Mouse (Mus musculus) megakaryocyte, embryonic 14.5 days (primary cell): ENCODE data around the gene Olfr281. TPM values are rescaled to one million over a fixed set of nuclear protein-coding genes. Genes with fewer than 3 reads are reported as not detected.
"Not testable (repeated sequence)": the region's sequence is repeated elsewhere in the genome, so short reads cannot be mapped to it uniquely, and the experiment has no call there.

ENCODE experiments used
- H3K27me3 ChIP-seq: replicated peaks from 2 replicates; pipeline ENCODE3; 2012; ENCODE audit warnings: inconsistent platforms
- H3K36me3 ChIP-seq: replicated peaks from 2 replicates; pipeline ENCODE3; 2012; ENCODE audit warnings: low read length, inconsistent platforms, mixed read lengths
- H3K4me1 ChIP-seq: 2 replicates; pipeline ENCODE4 v1.6.1; 2012; ENCODE audit warnings: inconsistent platforms
- H3K4me3 ChIP-seq: replicated peaks from 2 replicates; pipeline ENCODE3; 2012; ENCODE audit warnings: moderate library complexity, mild to moderate bottlenecking, inconsistent platforms
- H3K9me3 ChIP-seq: 2 replicates; pipeline ENCODE4 v1.6.1; 2012; ENCODE audit warnings: inconsistent platforms
- FLI1 ChIP-seq: IDR thresholded peaks from 2 replicates; pipeline ENCODE4 v1.6.1; 2012; ENCODE audit warnings: low read length, inconsistent platforms, mixed read lengths
- GATA1 ChIP-seq: IDR thresholded peaks from 3 replicates; pipeline ENCODE4 v1.6.1; 2012; ENCODE audit warnings: mixed read lengths, low read length, inconsistent platforms, borderline replicate concordance
- polyA plus RNA-seq: library from polyadenylated mRNA; stranded (reverse); fragments of >175 nt; gene quantifications from 2 replicates; pipeline ENCODE4 v1.2.3, GENCODE M21; 2012; ENCODE audit warnings: low replicate concordance; ENCODE audit not compliant: insufficient read depth

Olfr281 gene
- not detected in 2 replicates for polyA plus RNA-seq

DNA sequence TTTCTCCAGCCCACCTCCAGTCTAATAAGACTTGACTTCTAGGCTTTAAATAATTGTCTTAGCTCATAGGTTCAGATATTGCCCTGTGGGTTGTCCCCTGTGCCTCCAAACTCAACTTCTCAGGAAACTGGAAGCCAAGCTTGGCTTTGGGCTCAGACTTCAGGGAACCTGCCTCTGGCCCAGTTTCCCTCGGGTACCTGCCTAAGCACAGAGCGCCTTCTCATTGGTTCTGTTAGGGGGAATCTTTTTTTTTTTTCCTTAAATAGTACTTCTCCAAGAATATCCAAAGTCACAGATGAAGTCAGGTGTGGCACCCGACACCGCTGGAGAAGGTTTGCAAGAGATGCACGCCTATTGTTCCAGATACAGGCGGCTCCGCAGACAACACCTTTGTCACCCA, at the start of gene Olfr281:
TSS of gene Olfr281 (plus strand) at position 301 of the 400 bp plus-strand sequence.
- peaks cover 25% of the 10 kb centered on the region for H3K27me3 ChIP-seq
- no peaks in the 10 kb centered on the region for H3K9me3 ChIP-seq
- H3K4me3 ChIP-seq = no peak within 1 kb of the TSS
- no peaks in the 10 kb centered on the region for H3K36me3 ChIP-seq
- no peak for TF ChIP-seq GATA1
- TF ChIP-seq FLI1 = no peak
- H3K4me1 ChIP-seq = no peaks in the 10 kb centered on the region

DNA sequence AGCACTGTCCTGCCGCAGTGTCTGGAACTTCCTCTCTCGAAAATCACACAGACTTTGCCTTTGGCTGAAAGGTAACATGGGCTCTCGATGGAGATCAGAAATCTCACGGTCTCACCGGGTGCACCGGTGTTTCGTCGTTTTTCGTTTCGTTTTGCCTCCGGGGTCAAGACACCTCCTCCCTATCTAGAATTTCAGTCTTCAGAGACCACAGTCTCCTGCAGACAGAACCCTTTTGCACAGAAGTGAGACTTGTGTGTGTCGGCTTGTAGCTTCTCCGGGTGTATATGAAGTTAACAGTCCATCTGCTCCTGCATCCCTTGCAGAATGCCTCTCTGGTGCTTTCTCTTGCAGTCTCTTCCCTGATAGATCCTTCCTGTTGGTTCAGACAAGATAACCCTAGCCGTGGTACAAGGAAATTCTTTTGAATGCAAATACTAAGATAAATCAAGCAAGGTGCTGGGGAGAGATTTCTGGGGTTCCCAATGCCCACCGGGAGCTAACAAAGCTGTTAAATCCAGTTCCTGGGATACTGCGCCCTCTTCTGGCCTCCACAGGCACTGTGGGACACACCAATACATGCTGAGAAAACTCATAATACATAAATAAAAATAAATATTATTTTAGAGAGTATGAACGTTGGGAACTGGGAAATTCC, 43.9 kb upstream of the Olfr281 start:
- Histone ChIP-seq H3K9me3 (peaks cover 18% of the 10 kb centered on the region), H3K27me3 (peaks cover 8% of the 10 kb centered on the region), H3K36me3 (no peaks in the 10 kb centered on the region), H3K4me1 (no peaks in the 10 kb centered on the region), H3K4me3 (peak overlapping the region; percentile 15)
- TF ChIP-seq GATA1 (no peak), FLI1 (no peak)

DNA sequence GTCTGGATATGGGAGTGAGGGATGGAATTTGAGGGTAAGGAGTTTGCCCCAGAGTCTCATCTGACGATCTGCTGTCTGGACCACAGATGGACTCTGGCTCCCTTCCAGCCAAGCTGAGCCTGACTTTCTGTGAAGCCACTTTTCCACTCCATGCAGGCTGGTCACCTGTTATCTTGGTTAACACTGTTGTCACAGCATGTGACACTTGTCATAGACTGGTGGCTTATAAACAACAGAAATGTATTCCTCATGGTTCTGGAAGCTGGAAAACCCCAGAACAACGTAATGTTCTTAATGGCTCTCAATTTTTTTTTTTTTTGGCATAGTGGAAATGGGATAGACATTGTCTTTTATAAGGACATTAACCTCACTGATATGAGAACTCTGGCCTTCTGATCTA, 42.8 kb upstream of the Olfr281 start:
- peaks cover 9% of the 10 kb centered on the region for H3K27me3 ChIP-seq
- peaks cover 18% of the 10 kb centered on the region for H3K9me3 ChIP-seq
- no peaks in the 10 kb centered on the region for H3K36me3 ChIP-seq
- no peak overlapping the region for H3K4me3 ChIP-seq
- H3K4me1 ChIP-seq = no peaks in the 10 kb centered on the region
- TF ChIP-seq FLI1 (no peak), GATA1 (no peak)

DNA sequence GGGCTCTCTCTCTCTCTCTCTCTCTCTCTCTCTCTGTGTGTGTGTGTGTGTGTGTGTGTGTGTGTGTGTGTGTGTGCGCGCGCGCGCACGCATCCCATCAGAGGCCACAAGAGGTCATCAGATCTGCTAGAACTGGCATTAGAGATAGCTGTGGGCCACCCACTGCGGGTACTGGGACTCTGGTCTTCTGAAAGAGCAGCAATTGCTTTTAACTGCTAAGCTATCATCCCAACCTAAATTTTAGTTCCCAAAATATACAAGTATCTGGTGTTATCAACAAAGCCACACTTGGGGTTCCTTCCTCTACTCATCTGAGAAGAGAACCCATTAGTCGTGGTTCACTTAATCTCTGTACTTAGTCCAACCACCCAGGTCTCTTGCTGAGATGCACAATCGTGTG, 42.1 kb upstream of the Olfr281 start:
- peaks cover 11% of the 10 kb centered on the region for H3K27me3 ChIP-seq
- H3K4me1 ChIP-seq = no peaks in the 10 kb centered on the region
- peaks cover 18% of the 10 kb centered on the region for H3K9me3 ChIP-seq
- TF ChIP-seq FLI1 = no peak
- TF ChIP-seq GATA1 = no peak
- H3K4me3 ChIP-seq = no peak overlapping the region
- H3K36me3 ChIP-seq = no peaks in the 10 kb centered on the region

DNA sequence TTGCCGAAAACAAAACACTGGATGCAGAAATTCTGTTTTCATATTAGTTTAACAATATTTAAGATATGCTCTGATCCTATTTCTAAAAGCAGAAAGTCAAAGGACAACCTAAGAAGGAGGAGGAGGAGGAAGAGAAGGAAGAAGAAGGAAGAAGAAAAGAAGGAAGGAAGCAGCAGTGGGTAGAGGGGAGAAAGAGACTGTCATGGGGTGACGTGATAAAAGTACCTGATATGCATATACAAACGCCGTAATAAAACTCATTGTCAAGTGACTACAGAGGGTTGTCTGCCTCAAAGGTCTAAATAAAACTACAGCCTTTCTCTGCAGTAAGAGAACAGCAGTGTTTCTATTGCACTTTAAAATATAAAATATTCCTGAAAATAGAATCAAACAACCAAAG, 36.4 kb upstream of the Olfr281 start:
- TF ChIP-seq GATA1 (no peak), FLI1 (no peak)
- H3K4me1 ChIP-seq = no peaks in the 10 kb centered on the region
- H3K4me3 ChIP-seq = no peak overlapping the region
- H3K27me3 ChIP-seq = peaks cover 19% of the 10 kb centered on the region
- peaks cover 6% of the 10 kb centered on the region for H3K9me3 ChIP-seq
- no peaks in the 10 kb centered on the region for H3K36me3 ChIP-seq

DNA sequence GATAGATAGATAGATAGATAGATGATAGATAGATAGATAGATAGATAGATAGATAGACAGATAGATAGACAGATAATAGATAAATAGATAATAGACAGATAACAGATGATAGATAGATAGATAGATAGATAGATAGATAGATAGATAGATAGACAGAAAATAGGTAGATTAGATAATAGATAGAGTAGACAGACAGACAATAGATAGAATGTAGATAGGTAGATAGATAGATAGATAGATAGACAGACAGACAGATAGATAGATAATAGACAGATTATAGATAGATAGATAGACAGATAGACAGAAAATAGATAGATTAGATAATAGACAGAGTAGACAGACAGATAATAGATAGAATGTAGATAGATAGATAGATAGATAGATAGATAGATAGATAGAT, 35.6 kb upstream of the Olfr281 start:
- H3K4me1 ChIP-seq, H3K4me3 ChIP-seq, H3K9me3 ChIP-seq, H3K36me3 ChIP-seq: not testable (repeated sequence)
- H3K27me3 ChIP-seq = peaks cover 17% of the 10 kb centered on the region

DNA sequence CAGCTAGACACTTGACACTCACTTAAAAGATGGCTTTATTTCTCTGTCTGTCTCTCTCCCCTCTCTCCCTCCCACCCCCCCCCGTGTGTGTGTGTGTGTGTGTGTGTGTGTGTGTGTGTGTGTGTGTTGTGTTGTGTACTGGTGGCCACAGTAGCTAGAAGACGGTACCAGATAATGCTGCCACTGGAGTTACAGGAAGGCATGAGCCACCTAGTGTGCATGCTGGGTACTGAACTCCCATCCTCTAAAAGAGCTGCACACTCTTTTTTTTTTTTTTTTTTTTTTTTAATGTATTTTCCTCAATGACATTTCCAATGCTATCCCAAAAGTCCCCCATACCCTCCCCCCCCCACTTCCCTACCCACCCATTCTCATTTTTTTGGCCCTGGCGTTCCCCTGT, 35.1 kb upstream of the Olfr281 start:
- not testable (repeated sequence) for H3K4me3 ChIP-seq, H3K9me3 ChIP-seq, H3K36me3 ChIP-seq, H3K4me1 ChIP-seq
- H3K27me3 ChIP-seq = peaks cover 18% of the 10 kb centered on the region

DNA sequence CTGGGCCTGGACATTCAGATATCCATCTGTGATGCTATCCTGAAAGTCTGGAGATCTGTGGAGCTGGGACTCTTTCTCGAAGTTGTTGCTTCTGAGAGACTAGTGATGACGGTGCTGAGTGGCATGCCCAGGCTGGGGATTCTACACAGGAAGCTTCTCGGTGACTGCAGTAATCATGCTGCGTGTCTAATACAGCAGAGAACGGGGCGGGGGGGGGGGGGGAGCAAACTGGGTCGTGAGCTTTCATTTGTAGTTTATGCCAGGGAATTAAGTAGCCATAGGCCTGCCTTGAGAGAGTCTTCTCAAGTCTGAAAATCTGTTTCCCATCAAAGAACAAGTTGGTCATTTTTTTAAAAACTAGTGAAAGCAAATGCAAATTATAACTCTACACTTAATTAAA, 34.3 kb upstream of the Olfr281 start:
- Histone ChIP-seq H3K4me1 (no peaks in the 10 kb centered on the region), H3K36me3 (no peaks in the 10 kb centered on the region), H3K27me3 (peaks cover 18% of the 10 kb centered on the region), H3K9me3 (no peaks in the 10 kb centered on the region), H3K4me3 (no peak overlapping the region)
- TF ChIP-seq FLI1 = no peak
- TF ChIP-seq GATA1 = no peak

DNA sequence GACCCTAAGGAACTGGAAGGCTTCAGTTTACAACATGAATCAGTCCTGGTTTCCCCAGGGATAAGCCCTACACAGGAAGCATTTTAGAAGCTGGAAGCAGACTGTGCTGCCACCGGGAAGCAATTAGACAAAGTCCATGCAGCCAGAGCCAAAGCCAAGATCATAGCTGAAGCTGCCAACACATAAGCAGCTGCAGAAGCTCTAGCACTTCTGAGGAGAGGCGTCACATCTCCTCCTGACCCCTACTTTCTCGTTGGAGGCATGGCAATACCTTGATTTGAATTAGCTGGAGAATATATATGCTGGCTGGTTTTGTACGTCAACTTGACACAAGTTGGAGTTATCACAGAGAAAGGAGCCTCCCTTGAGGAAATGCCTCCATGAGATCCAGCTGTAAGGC, 31.5 kb upstream of the Olfr281 start:
- Histone ChIP-seq H3K4me3 (no peak overlapping the region), H3K4me1 (no peaks in the 10 kb centered on the region), H3K36me3 (no peaks in the 10 kb centered on the region), H3K9me3 (no peaks in the 10 kb centered on the region), H3K27me3 (peaks cover 25% of the 10 kb centered on the region)
- no peak for TF ChIP-seq FLI1
- TF ChIP-seq GATA1 = no peak

DNA sequence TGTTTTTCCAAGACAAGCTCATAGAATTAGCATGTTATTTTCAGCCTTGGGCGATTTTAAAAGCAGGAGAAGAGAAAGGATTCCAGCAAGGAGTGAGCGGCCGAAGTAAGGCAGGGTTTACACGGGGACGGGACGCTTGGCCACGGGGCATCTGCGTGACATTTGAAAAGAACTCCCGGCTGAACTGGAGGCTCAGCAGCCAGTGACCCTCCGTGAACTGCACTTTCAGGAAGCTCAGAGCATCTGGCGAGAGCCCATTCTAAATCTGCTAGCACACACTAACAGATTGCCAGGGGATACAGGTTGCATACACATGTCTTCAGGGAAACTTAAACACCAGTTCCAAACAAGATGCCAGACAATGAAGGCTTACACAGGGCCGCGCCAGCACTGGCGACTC, 28.1 kb upstream of the Olfr281 start:
- Histone ChIP-seq H3K4me3 (no peak overlapping the region), H3K4me1 (no peaks in the 10 kb centered on the region), H3K36me3 (no peaks in the 10 kb centered on the region), H3K9me3 (no peaks in the 10 kb centered on the region), H3K27me3 (peaks cover 26% of the 10 kb centered on the region)
- TF ChIP-seq FLI1 (no peak), GATA1 (no peak)

DNA sequence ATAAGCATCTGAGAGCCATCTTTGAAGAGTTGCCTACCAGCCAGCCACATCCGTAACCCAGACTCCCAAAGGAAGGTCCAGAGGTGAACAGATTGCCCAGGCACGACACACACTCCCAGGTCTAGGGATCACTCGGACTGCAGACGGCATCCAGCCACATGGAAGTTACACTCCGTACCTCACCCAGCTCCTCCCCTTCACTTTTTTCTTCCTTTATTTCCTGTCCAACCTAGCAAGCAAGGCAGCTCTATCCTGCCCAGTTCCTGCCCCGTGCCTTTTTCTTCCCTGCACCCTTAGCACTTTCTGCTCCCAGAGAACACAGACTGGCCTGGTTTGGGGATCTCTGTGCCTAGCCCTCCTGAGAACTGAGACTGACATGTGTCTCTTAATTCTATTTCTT, 27.6 kb upstream of the Olfr281 start:
- Histone ChIP-seq H3K36me3 (no peaks in the 10 kb centered on the region), H3K27me3 (peaks cover 26% of the 10 kb centered on the region)
- no peak for TF ChIP-seq GATA1

More for the DNA sequence above, 27.6 kb upstream of the Olfr281 start:
- no peaks in the 10 kb centered on the region for H3K4me1 ChIP-seq
- H3K9me3 ChIP-seq = no peaks in the 10 kb centered on the region
- no peak overlapping the region for H3K4me3 ChIP-seq
